Mouse (Mus musculus): ENCODE measurements around the gene Tbx5. TPM values are rescaled to one million over a fixed set of nuclear protein-coding genes. Genes with fewer than 3 reads are reported as not detected.
A peak's percentile ranks its signal among the peaks of the same experiment; 100 is the strongest.

Gene Tbx5
- polyA plus RNA-seq, 2 experiments = 22.4 to 36.9 TPM

DNA sequence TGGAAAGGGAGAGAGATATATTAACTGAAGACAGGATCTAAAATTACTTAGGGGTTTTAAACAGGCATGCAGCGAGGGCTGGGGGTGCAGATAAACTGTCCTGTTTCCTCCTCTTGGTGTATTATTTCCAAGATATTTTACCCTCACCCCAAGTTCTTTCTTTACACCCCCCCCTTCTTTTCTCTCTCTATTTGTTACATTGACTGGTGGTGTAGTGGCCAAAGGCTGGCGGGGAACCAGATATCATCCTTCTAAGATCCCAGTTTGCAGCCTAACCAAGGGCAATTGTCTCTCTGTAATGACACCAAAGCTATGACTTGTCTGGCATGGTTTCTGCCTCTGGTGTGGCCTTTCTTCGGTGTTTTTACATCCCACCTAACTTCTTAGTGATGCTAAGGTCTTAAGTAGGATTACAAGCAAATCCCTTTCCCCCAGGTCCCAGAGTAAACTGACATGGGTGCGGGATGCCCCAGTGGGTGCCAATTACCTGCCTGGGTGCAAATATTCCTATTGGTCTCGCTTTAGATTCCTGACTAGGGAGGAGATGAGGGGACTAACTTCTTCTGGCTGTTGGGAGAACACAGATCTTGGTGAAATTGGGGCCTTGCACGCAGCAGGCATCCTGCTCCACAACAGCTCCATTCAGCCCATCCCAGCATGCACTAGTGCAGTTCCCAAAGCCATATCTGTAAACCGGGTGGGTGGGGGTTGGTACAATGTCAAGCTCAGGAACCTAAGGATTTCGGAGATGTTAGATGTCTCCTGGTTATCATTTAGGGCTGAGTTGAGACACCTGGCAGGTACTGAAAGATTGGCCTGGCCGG is 32.8 kb upstream of the Tbx5 start:
- peak overlapping the region; percentile 67; the same call in 1 of the 2 replicates for H3K27ac ChIP-seq (replicated peaks; ENCODE audit: low read depth, low read length)
- ATAC-seq (ENCODE audit: low FRiP score, low read depth) (no peak), DNase-seq (ENCODE audit: low spot score) (no peak)
- peaks cover 9% of the 10 kb centered on the region; the same call in 1 of the 2 replicates for H3K4me1 ChIP-seq (ENCODE audit: control insufficient read depth, insufficient read depth, low read length)
- no peaks in the 10 kb centered on the region for H3K36me3 ChIP-seq (ENCODE audit: control insufficient read depth, insufficient read depth, low read length)
- no peaks in the 10 kb centered on the region for H3K9me3 ChIP-seq (ENCODE audit: control insufficient read depth, low read length)
- peak overlapping the region; percentile 36; the same call in 1 of the 2 replicates for H3K9ac ChIP-seq (ENCODE audit: low read depth, low read length, severe bottlenecking)
- TF ChIP-seq POLR2A (IDR thresholded peaks at IDR 0.05; ENCODE audit: borderline replicate concordance, extremely low read depth, insufficient read depth, insufficient read length) = no peak
- WGBS = 6% methylated on average over 9 of the region's 9 CpGs
- H3K4me3 ChIP-seq (replicated peaks; ENCODE audit: low read length) = peak overlapping the region; percentile 9; the same call in 1 of the 2 replicates
- peaks cover 86% of the 10 kb centered on the region for H3K27me3 ChIP-seq (ENCODE audit: control insufficient read depth, insufficient read depth, low read length)
- H3K4me2 ChIP-seq (replicated peaks; ENCODE audit: low read depth, low read length, severe bottlenecking) = peak overlapping the region; percentile 50

DNA sequence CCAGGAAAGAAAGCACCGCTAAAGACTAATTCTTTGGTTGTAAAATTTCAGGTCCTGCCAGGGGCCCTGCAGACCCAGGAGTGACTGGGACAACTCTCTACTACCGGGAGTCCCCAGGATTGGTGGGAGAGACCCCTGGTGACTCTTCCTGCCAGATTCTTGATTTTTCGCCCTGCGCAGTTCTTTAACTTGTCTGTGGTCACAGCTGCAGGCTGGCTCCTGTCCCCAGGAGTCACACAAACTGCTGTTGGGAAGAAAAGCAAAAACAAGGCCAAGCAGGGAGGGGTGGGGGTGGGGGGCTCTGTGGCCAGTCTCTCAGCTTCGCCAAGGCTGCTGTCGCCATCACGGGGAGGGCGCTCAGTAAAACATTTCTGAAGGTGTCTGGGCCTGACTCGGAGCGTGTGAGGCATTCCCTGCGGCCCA is 32.2 kb upstream of the Tbx5 start:
- DNase-seq (ENCODE audit: low spot score) (no peak), ATAC-seq (ENCODE audit: low FRiP score, low read depth) (no peak)
- WGBS = 5% methylated on average over 11 of the region's 11 CpGs
- TF ChIP-seq POLR2A (IDR thresholded peaks at IDR 0.05; ENCODE audit: borderline replicate concordance, extremely low read depth, insufficient read depth, insufficient read length) = no peak
- H3K9ac ChIP-seq (ENCODE audit: low read depth, low read length, severe bottlenecking) = peak overlapping the region; percentile 44; the same call in 1 of the 2 replicates
- peak overlapping the region; percentile 50 for H3K4me2 ChIP-seq (replicated peaks; ENCODE audit: low read depth, low read length, severe bottlenecking)
- peaks cover 9% of the 10 kb centered on the region; the same call in 1 of the 2 replicates for H3K4me1 ChIP-seq (ENCODE audit: control insufficient read depth, insufficient read depth, low read length)
- peaks cover 86% of the 10 kb centered on the region for H3K27me3 ChIP-seq (ENCODE audit: control insufficient read depth, insufficient read depth, low read length)
- no peaks in the 10 kb centered on the region for H3K36me3 ChIP-seq (ENCODE audit: control insufficient read depth, insufficient read depth, low read length)
- 0 out of 2 replicates have a peak overlapping the region, but pooled peaks have one; percentile 9 for H3K4me3 ChIP-seq (replicated peaks; ENCODE audit: low read length)
- H3K27ac ChIP-seq (replicated peaks; ENCODE audit: low read depth, low read length) = peak overlapping the region; percentile 53; the same call in 1 of the 2 replicates
- no peaks in the 10 kb centered on the region for H3K9me3 ChIP-seq (ENCODE audit: control insufficient read depth, low read length)

DNA sequence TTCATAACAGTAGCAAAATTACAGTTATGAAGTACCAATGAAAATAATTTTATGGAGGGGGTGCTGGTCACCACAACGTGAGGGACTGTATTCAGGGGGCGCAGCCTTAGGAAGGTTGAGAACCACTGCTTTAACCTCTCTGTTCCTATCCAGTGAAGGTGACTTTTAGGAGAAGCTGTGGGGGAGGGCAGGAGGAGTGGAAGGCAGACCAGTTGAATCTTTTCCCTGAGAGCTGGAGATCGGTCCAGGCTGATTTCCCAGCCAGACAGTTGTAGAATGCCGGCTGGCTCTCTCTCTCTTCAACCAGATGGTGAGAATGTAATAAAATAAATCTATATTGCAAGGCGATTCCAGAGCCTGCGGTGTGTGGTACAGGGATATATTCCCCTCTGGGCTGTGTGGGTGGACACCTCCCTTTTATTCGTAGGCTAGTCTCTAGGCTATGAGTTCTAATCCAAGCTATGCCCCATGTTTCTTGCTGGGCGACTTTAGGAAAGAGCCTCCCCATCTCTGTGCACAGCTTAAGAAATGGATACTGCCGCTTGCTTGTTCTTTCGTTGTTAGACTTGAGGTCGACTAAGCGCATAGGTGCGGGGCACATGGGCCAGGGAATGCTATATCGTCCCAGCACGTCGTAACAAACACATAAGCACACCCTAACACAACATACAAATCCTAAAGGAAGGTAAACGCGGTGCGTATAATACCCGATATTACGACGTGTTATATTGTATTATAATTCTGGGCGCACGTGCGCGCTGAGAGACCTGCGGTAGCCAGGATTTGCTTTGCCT is 29.7 kb upstream of the Tbx5 start:
- ATAC-seq (ENCODE audit: low FRiP score, low read depth) = peak; percentile 28; the same call in 1 of the 2 replicates
- Histone ChIP-seq H3K36me3 (ENCODE audit: control insufficient read depth, insufficient read depth, low read length) (no peaks in the 10 kb centered on the region), H3K4me2 (replicated peaks; ENCODE audit: low read depth, low read length, severe bottlenecking) (peak overlapping the region; percentile 50), H3K27me3 (ENCODE audit: control insufficient read depth, insufficient read depth, low read length) (peaks cover 94% of the 10 kb centered on the region), H3K4me1 (ENCODE audit: control insufficient read depth, insufficient read depth, low read length) (peaks cover 13% of the 10 kb centered on the region; the same call in 1 of the 2 replicates), H3K9ac (ENCODE audit: low read depth, low read length, severe bottlenecking) (peak overlapping the region; percentile 87), H3K4me3 (replicated peaks; ENCODE audit: low read length) (peak overlapping the region; percentile 39), H3K27ac (replicated peaks; ENCODE audit: low read depth, low read length) (peak overlapping the region; percentile 92), H3K9me3 (ENCODE audit: control insufficient read depth, low read length) (no peaks in the 10 kb centered on the region)
- DNase-seq (ENCODE audit: low spot score) = no peak
- TF ChIP-seq POLR2A (IDR thresholded peaks at IDR 0.05; ENCODE audit: borderline replicate concordance, extremely low read depth, insufficient read depth, insufficient read length) = no peak
- 1% methylated on average over 27 of the region's 27 CpGs for WGBS

DNA sequence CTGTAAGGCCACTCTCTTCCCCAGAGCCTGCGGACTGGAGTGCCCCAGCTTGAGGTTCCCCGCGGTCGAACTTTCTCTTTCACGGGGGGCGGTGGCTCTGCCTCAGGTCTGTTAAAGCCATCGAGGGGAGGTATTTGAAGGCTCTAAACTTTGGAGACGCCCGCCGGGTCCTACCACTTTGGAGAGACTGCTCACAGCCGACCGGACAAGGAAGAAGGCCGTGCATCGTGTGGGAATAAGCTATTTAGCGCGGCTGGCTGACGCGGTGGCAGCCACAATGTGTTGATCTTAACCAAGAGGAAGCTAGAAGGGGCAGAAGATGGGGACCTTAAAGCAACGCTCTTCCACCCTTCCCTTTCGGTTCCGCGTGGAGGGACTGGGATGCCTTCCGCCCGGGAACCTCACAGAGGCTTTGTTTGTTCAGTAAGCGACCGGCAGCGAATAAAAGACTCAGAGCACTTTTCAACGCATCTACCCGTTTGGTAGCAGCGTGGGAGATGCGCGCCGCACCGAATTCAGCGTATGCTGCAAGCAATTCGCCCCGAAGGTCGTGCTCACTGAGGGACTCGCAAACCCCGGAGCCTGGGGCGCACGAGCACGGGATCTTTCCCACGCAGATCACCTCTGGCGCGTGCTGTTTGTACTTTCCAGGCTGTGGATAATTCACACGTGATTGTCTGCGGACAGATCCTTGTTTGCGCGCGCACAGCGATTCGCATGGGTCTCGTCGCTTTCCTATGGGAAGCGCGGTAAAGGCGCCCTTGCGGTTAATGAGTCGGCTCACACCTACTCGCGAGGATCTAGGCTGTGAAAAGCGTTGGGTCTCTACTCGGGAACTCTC is 28.8 kb upstream of the Tbx5 start:
- no peak for DNase-seq (ENCODE audit: low spot score)
- H3K4me3 ChIP-seq (replicated peaks; ENCODE audit: low read length) = peak overlapping the region; percentile 39
- WGBS = under 1% methylated on average over 64 of the region's 64 CpGs

More for the DNA sequence above, 28.8 kb upstream of the Tbx5 start:
- H3K4me2 ChIP-seq (replicated peaks; ENCODE audit: low read depth, low read length, severe bottlenecking) = peak overlapping the region; percentile 50
- H3K9me3 ChIP-seq (ENCODE audit: control insufficient read depth, low read length) = no peaks in the 10 kb centered on the region
- no peak for ATAC-seq (ENCODE audit: low FRiP score, low read depth)
- peaks cover 16% of the 10 kb centered on the region; the same call in 1 of the 2 replicates for H3K4me1 ChIP-seq (ENCODE audit: control insufficient read depth, insufficient read depth, low read length)
- no peaks in the 10 kb centered on the region for H3K36me3 ChIP-seq (ENCODE audit: control insufficient read depth, insufficient read depth, low read length)
- H3K27me3 ChIP-seq (ENCODE audit: control insufficient read depth, insufficient read depth, low read length) = peaks cover 94% of the 10 kb centered on the region
- TF ChIP-seq POLR2A (IDR thresholded peaks at IDR 0.05; ENCODE audit: borderline replicate concordance, extremely low read depth, insufficient read depth, insufficient read length) = no peak
- H3K9ac ChIP-seq (ENCODE audit: low read depth, low read length, severe bottlenecking) = peak overlapping the region; percentile 87
- H3K27ac ChIP-seq (replicated peaks; ENCODE audit: low read depth, low read length) = peak overlapping the region; percentile 92
